Mouse (Mus musculus): ENCODE data around the gene Tmem198.

GRCm38 (mm10) chr1:75504256-75505045 is 25.1 kb downstream of the Tmem198 start:
- TF ChIP-seq CTCF (IDR thresholded peaks at IDR 0.05; ENCODE audit: control insufficient read depth, insufficient read depth, insufficient replicate concordance, low read depth, low read length): no peak
- TF ChIP-seq POLR2A (IDR thresholded peaks at IDR 0.05; ENCODE audit: control insufficient read depth, low read depth, low read length): no peak
